Mouse (Mus musculus) liver, adult 2 months (tissue): Measurements from ENCODE around the gene Adgrl3.

ENCODE experiments used
- CTCF ChIP-seq: fragments of 200-500 bp; IDR thresholded peaks from 2 replicates; pipeline ENCODE4 v1.5.1; 2011; ENCODE audit warnings: low read depth, low read length, control low read depth
- POLR2A ChIP-seq: fragments of 200-500 bp; IDR thresholded peaks from 2 replicates; pipeline ENCODE4 v1.6.1; 2011; ENCODE audit warnings: low read length, control low read depth; ENCODE audit not compliant: insufficient read depth; ENCODE audit errors: extremely low read depth

- no peak for TF ChIP-seq POLR2A
- no peak for TF ChIP-seq CTCF
These were observed 502.8 kb downstream of the Adgrl3 start for GRCm38 (mm10) chr5:81522760-81523159.
